Mouse (Mus musculus) monocyte, adult 2 months (primary cell): ENCODE data around the gene Capn2.

Experiments
- DNase-seq, 2 experiments: peaks; one replicate each; pipeline ENCODE4 v3.0.0; 2022; ENCODE audit warnings: low spot score in 2 of 2, low read depth in 1 of 2

Gene Capn2

GRCm38 (mm10) chr1:182527261-182527766, 9.9 kb upstream of the Capn2 start:
- no peak for DNase-seq

- no peak for DNase-seq
Measured at GRCm38 (mm10) chr1:182525601-182526000, 8.2 kb upstream of the Capn2 start.

- no peak for DNase-seq
Measured at GRCm38 (mm10) chr1:182523692-182524091, 6.3 kb upstream of the Capn2 start.

GRCm38 (mm10) chr1:182522961-182523360, 5.6 kb upstream of the Capn2 start:
- no peak for DNase-seq

GRCm38 (mm10) chr1:182520938-182521500, 3.6 kb upstream of the Capn2 start:
- no peak for DNase-seq

GRCm38 (mm10) chr1:182520091-182520937, 2.9 kb upstream of the Capn2 start:
- peak in 1 of 2 experiments; percentile 24 for DNase-seq

GRCm38 (mm10) chr1:182519341-182519740, 1.9 kb upstream of the Capn2 start:
- no peak for DNase-seq

GRCm38 (mm10) chr1:182518811-182519210, 1.4 kb upstream of the Capn2 start:
- DNase-seq: no peak

GRCm38 (mm10) chr1:182518143-182518680, 804 bp upstream of the Capn2 start:
- DNase-seq: no peak

- DNase-seq: no peak
Measured at GRCm38 (mm10) chr1:182517677-182518011, 236 bp upstream of the Capn2 start.

GRCm38 (mm10) chr1:182514803-182515590, 2.4 kb downstream of the Capn2 start:
- DNase-seq: no peak

GRCm38 (mm10) chr1:182513714-182514113, 3.7 kb downstream of the Capn2 start:
- DNase-seq: no peak

- no peak for DNase-seq
Measured at GRCm38 (mm10) chr1:182512901-182513410, 4.5 kb downstream of the Capn2 start.

GRCm38 (mm10) chr1:182511778-182512177, 5.6 kb downstream of the Capn2 start:
- DNase-seq: peak in 1 of 2 experiments; percentile 29

- no peak for DNase-seq
Measured at GRCm38 (mm10) chr1:182511073-182511472, 6.3 kb downstream of the Capn2 start.

GRCm38 (mm10) chr1:182509110-182509797, 8.2 kb downstream of the Capn2 start:
- no peak for DNase-seq

- DNase-seq: peak in 1 of 2 experiments; percentile 24
Measured at GRCm38 (mm10) chr1:182506229-182506986, 11.0 kb downstream of the Capn2 start.

- no peak for DNase-seq
Measured at GRCm38 (mm10) chr1:182505291-182505690, 12.1 kb downstream of the Capn2 start.

GRCm38 (mm10) chr1:182504223-182504622, 13.2 kb downstream of the Capn2 start:
- DNase-seq: peak; percentile 63 to 76
